Mouse (Mus musculus) heart, postnatal 0 days (tissue): Measurements from ENCODE around the gene Gm5741.

Experiments used
- CTCF ChIP-seq: IDR thresholded peaks from 2 replicates; pipeline ENCODE4 v1.5.1; 2016; ENCODE audit warnings: antibody characterized with exemption, control low read depth, low read depth
- EP300 ChIP-seq: IDR thresholded peaks from 2 replicates; pipeline ENCODE4 v1.6.1; 2016; ENCODE audit warnings: antibody characterized with exemption, low read depth

DNA sequence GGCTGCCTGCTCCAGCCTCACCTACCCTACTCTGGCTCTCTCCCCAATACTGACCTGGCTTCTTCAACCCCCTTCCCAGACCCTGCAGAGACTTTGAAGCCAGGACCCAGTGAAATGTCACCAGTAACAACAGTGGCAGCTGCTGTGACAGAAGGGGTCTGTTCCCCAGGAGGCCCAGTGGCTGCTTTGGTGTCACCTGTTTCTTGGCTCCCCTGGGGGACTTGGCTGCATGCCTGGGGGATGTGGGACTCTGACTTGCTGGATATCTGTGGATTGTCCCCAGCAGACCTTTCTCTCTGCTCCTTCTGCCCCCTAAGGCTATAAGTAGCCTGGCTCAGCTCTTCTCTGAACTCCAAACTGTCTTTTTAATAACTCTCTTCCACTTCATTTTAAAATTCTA, at the start of gene Gm5741:
- TF ChIP-seq CTCF = no peak
- TF ChIP-seq EP300 = no peak
